Mouse (Mus musculus) lung, postnatal 0 days (tissue): Measurements from ENCODE around the gene Stk4. TPM values are rescaled to one million over a fixed set of nuclear protein-coding genes. Genes with fewer than 3 reads are reported as not detected.

Source experiments
- ATAC-seq: fragments of 200-750 bp; cut with Nextera tagmentation; 2 replicates; pipeline ENCODE4 v1.8.0; 2017; ENCODE audit warnings: moderate library complexity
- DNase-seq: peaks from one replicate; pipeline ENCODE4 v3.0.0-alpha.2; 2016; ENCODE audit warnings: low spot score
- H3K27ac ChIP-seq: fragments of 300-500 bp; sonication (generic); 2 replicates; pipeline ENCODE4 v1.5.1; 2014; ENCODE audit warnings: antibody characterized with exemption, mild to moderate bottlenecking, low read length, mixed read lengths
- H3K27me3 ChIP-seq: fragments of 300-500 bp; sonication (generic); replicated peaks from 2 replicates; pipeline ENCODE4 v1.6.1; 2014; ENCODE audit warnings: low read length, mixed read lengths; ENCODE audit not compliant: insufficient read depth
- H3K36me3 ChIP-seq: fragments of 300-500 bp; sonication (generic); 2 replicates; pipeline ENCODE4 v1.6.1; 2014; ENCODE audit warnings: low read length, mixed read lengths; ENCODE audit not compliant: insufficient read depth
- H3K4me1 ChIP-seq: fragments of 300-500 bp; sonication (generic); 2 replicates; pipeline ENCODE4 v1.6.1; 2014; ENCODE audit warnings: antibody characterized with exemption, low read depth, low read length, mixed read lengths; ENCODE audit not compliant: insufficient read depth
- H3K4me2 ChIP-seq: fragments of 300-500 bp; sonication (generic); replicated peaks from 2 replicates; pipeline ENCODE4 v1.6.1; 2014; ENCODE audit warnings: low read depth, mild to moderate bottlenecking, low read length, moderate library complexity, mixed read lengths
- H3K4me3 ChIP-seq: fragments of 300-500 bp; sonication (generic); 2 replicates; pipeline ENCODE4 v1.5.1; 2014; ENCODE audit warnings: low read depth, low read length
- H3K9ac ChIP-seq: fragments of 300-500 bp; sonication (generic); replicated peaks from 2 replicates; pipeline ENCODE4 v1.6.1; 2014; ENCODE audit warnings: low read depth, mild to moderate bottlenecking
- H3K9me3 ChIP-seq: fragments of 300-500 bp; sonication (generic); 2 replicates; pipeline ENCODE4 v1.6.1; 2016; ENCODE audit warnings: low read length, mixed read lengths
- CTCF ChIP-seq: IDR thresholded peaks from 2 replicates; pipeline ENCODE4 v1.5.1; 2016; ENCODE audit warnings: antibody characterized with exemption, mild to moderate bottlenecking
- EP300 ChIP-seq: IDR thresholded peaks from 2 replicates; pipeline ENCODE4 v1.6.1; 2016; ENCODE audit warnings: antibody characterized with exemption, mild to moderate bottlenecking, control low read depth
- WGBS: fragments of 180-500 bp; shearing (Covaris S2); extraction: QIAGEN DNeasy Blood & Tissue Kit; methylation state at CpG from one replicate; pipeline ENCODE4 v1.1.7; 2014; 5-methylcytosine and 5-hydroxymethylcytosine counted together
- polyA plus RNA-seq: library from polyadenylated mRNA; unstranded; fragments of >200 nt; fragmentation: Nextera tagmentation; extraction: Ambion mirVana; gene quantifications from 2 replicates; pipeline ENCODE4 v1.2.1, GENCODE M21; 2015

Gene Stk4
- polyA plus RNA-seq, 1 experiment from 2014 or later = 27.0 TPM

DNA sequence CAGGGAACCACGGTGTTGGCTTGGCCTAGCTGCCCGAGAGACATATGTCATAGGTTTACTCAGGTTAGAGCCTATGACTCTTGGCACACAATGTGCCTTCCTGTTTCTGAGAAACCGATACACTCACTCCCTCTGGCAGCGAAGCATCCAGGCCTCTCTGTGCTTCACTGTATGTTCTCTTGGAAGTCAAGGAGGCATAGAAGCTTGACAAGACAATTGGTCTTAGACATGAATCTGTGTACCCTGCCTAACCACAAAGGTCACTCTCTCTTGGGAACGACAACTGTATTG is 126.5 kb downstream of the Stk4 start:
- TF ChIP-seq EP300 (no peak), CTCF (no peak)
- Histone ChIP-seq H3K4me1 (no peaks in the 10 kb centered on the region), H3K27me3 (no peaks in the 10 kb centered on the region), H3K27ac (no peak overlapping the region), H3K4me3 (no peak overlapping the region), H3K9ac (no peak overlapping the region), H3K4me2 (no peak overlapping the region), H3K36me3 (no peaks in the 10 kb centered on the region), H3K9me3 (no peaks in the 10 kb centered on the region)
- WGBS = 62% methylated on average over 5 of the region's 5 CpGs
- DNase-seq = no peak
- ATAC-seq = no peak

DNA sequence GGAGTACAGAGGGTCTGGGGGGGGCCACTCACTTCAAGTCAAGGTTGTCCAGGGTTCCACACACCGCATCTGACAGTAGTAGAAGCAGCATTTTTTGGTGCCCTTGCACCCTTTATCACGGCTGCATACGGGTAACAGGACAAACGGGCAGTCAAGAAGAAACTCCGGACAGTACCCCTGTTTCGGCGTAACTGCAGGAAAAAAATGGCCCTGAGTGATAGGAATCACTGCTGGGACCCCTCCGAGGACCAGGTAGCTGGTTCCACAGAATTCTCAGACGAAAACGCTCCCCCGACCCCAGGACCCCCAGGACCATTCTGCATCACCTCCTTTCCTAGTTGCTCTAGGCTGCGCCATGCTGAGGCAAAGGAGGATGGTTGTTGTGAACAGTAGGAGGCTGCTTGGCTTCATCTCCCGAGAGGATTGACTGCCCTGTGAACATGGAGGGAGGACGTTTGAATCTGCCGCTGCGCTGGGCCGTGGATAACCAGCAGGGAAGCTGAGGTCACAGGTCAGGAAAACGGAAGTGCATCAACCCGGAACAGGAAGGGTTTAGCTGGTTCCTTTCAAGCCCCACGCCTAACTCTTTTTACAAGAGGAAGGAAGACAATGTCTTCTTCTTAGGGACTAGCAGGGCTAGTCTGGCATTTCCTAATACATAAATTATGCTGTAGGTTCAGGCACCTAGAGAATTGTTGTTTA is 129.7 kb downstream of the Stk4 start, which contains the start of gene Wfdc15a:
Gene Wfdc15a (minus strand): TSS at position 505 of the 702 bp plus-strand sequence.
- no peaks in the 10 kb centered on the region for H3K36me3 ChIP-seq
- H3K27ac ChIP-seq = no peak within 1 kb of the TSS
- H3K9ac ChIP-seq = no peak within 1 kb of the TSS
- H3K4me1 ChIP-seq = no peaks in the 10 kb centered on the region
- 74% methylated on average over 20 of the region's 20 CpGs for WGBS
- H3K4me3 ChIP-seq = no peak within 1 kb of the TSS
- no peaks in the 10 kb centered on the region for H3K9me3 ChIP-seq
- no peaks in the 10 kb centered on the region for H3K27me3 ChIP-seq
- ATAC-seq (no peak), DNase-seq (no peak)
- no peak within 1 kb of the TSS for H3K4me2 ChIP-seq
- no peak for TF ChIP-seq EP300
- TF ChIP-seq CTCF = no peak

Other genes starting within 250 kb of the Stk4 start
- 2.4 and 2.7 TPM in 2 replicates for gene Ccn5, start 249.5 kb upstream of the Stk4 start, polyA plus RNA-seq
- gene Kcnk15, start 216.7 kb upstream of the Stk4 start, polyA plus RNA-seq = not detected in 2 replicates
- gene Rims4, start 151.6 kb upstream of the Stk4 start, polyA plus RNA-seq = 0.06 and 0.13 TPM in 2 replicates
- gene Ywhab, start 75.4 kb upstream of the Stk4 start, polyA plus RNA-seq = 263 and 295 TPM in 2 replicates
- gene Pabpc1l, start 44.9 kb upstream of the Stk4 start, polyA plus RNA-seq = 0.36 and 0.60 TPM in 2 replicates
- 27.2 and 30.3 TPM in 2 replicates for gene Tomm34, start 847 bp downstream of the Stk4 start, polyA plus RNA-seq
- not detected in 2 replicates for gene Kcns1, start 100.8 kb downstream of the Stk4 start, polyA plus RNA-seq
- gene Wfdc5, start 112.4 kb downstream of the Stk4 start, polyA plus RNA-seq = 0.15 and 0.18 TPM in 2 replicates
- 0.26 TPM in 1 of 2 replicates, not detected in the other for gene Wfdc12, start 120.3 kb downstream of the Stk4 start, polyA plus RNA-seq
- not detected in 2 replicates for gene Wfdc15a, start 129.8 kb downstream of the Stk4 start, polyA plus RNA-seq
- gene Wfdc15b, start 151.3 kb downstream of the Stk4 start, polyA plus RNA-seq = not detected in 2 replicates
- not detected in 2 replicates for gene Svs2, start 168.1 kb downstream of the Stk4 start, polyA plus RNA-seq
- not detected in 2 replicates for gene Svs3b, start 186.3 kb downstream of the Stk4 start, polyA plus RNA-seq
- not detected in 2 replicates for gene Svs4, start 208.1 kb downstream of the Stk4 start, polyA plus RNA-seq
- gene Svs3a, start 218.9 kb downstream of the Stk4 start, polyA plus RNA-seq = not detected in 2 replicates
- not detected in 2 replicates for gene Svs6, start 246.4 kb downstream of the Stk4 start, polyA plus RNA-seq